Comparison of ENCODE assay signal across 23 mouse cellular contexts in the genomic region with DNA sequence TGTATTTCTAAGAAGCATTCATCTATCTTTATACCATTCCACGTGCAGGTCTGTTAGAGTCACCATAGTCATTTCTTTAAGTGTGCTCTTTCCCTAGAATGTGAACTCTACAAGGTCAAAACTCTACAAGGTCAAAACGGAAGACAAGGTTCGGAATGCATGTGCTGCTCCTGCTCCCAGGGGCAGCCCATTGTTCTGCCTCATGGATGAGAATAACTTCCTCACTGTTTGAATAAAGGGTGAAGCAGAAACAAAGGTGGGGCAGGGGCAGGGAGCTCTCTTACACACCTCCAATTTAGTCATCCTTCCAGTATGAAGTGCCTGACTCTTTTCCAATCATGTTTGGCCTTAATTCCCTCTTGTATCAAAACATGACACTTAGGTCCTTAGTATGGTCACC.
DNase-seq lines count a peak whose midpoint lies in the region; ATAC-seq and TF ChIP-seq lines count a peak whose summit lies in the region.
"Had no signal": no experiment of that assay in that cellular context is flagged by ENCODE, and none has a peak within 500 bp of the region (broad histone marks: within the 10 kb centered on the region; RNA-seq: fewer than 3 reads in every experiment).

No protein-coding gene starts in this region.

- no peak overlapping the region for H3K27ac ChIP-seq in heart, embryonic 10.5 days
- 0 out of 2 replicates have a peak overlapping the region, but pooled peaks have one; percentile 57 for H3K27ac ChIP-seq in midbrain, embryonic 13.5 days
- H3K27ac ChIP-seq in midbrain, postnatal 0 days (ENCODE audit: low read depth, low read length) = no peak overlapping the region
- H3K27ac ChIP-seq in forebrain, embryonic 14.5 days (ENCODE audit: low read depth, low read length) = peak overlapping the region; percentile 23; the same call in 1 of the 2 replicates
- H3K27ac ChIP-seq: limb, embryonic 12.5 days; liver, embryonic 15.5 days had no signal

- H3K36me3 ChIP-seq in heart, embryonic 10.5 days = no peaks in the 10 kb centered on the region
- no peaks in the 10 kb centered on the region for H3K36me3 ChIP-seq in midbrain, embryonic 13.5 days
- H3K36me3 ChIP-seq in midbrain, postnatal 0 days (ENCODE audit: insufficient read depth, low read length) = no peaks in the 10 kb centered on the region
- no peaks in the 10 kb centered on the region for H3K36me3 ChIP-seq in forebrain, embryonic 14.5 days (ENCODE audit: control insufficient read depth, insufficient read depth, low read length)
- H3K36me3 ChIP-seq: embryonic facial prominence, embryonic 13.5 days; G1E; limb, embryonic 12.5 days; liver, embryonic 15.5 days had no signal

- no peak overlapping the region for H3K4me2 ChIP-seq in midbrain, embryonic 13.5 days (replicated peaks)
- no peak overlapping the region for H3K4me2 ChIP-seq in midbrain, postnatal 0 days (ENCODE audit: low read depth, low read length, poor library complexity, severe bottlenecking)
- no peak overlapping the region for H3K4me2 ChIP-seq in forebrain, embryonic 14.5 days (ENCODE audit: low read length)
- H3K4me2 ChIP-seq: embryonic facial prominence, embryonic 13.5 days; heart, embryonic 11.5 days; liver, embryonic 15.5 days; lung, embryonic 14.5 days had no signal

- H3K4me1 ChIP-seq in heart, embryonic 10.5 days = no peaks in the 10 kb centered on the region
- peaks cover 18% of the 10 kb centered on the region for H3K4me1 ChIP-seq in midbrain, embryonic 13.5 days (replicated peaks)
- no peaks in the 10 kb centered on the region; the same call in 1 of the 2 replicates for H3K4me1 ChIP-seq in midbrain, postnatal 0 days (ENCODE audit: insufficient read depth, low read length)
- peaks cover 9% of the 10 kb centered on the region for H3K4me1 ChIP-seq in forebrain, embryonic 14.5 days (ENCODE audit: control insufficient read depth, insufficient read depth, low read length)
- H3K4me1 ChIP-seq: liver, embryonic 15.5 days had no signal

- H3K4me3 ChIP-seq in heart, embryonic 10.5 days = no peak overlapping the region
- H3K4me3 ChIP-seq in midbrain, embryonic 13.5 days (replicated peaks) = no peak overlapping the region
- no peak overlapping the region for H3K4me3 ChIP-seq in midbrain, postnatal 0 days (ENCODE audit: low read depth, low read length)
- H3K4me3 ChIP-seq in forebrain, embryonic 14.5 days (ENCODE audit: low read depth, low read length) = no peak overlapping the region
- H3K4me3 ChIP-seq: embryonic facial prominence, embryonic 13.5 days; limb, embryonic 12.5 days; liver, embryonic 15.5 days had no signal

- TF ChIP-seq CTCF in midbrain, postnatal 0 days (IDR thresholded peaks at IDR 0.05) = no peak

- H3K9me3 ChIP-seq in heart, embryonic 10.5 days = no peaks in the 10 kb centered on the region
- no peaks in the 10 kb centered on the region for H3K9me3 ChIP-seq in midbrain, embryonic 13.5 days
- no peaks in the 10 kb centered on the region for H3K9me3 ChIP-seq in midbrain, postnatal 0 days (ENCODE audit: low read length)
- H3K9me3 ChIP-seq in forebrain, embryonic 14.5 days (replicated peaks; ENCODE audit: control insufficient read depth, low read length) = no peaks in the 10 kb centered on the region
- H3K9me3 ChIP-seq: embryonic facial prominence, embryonic 13.5 days; G1E; limb, embryonic 12.5 days; liver, embryonic 15.5 days had no signal

- H3K27me3 ChIP-seq in heart, embryonic 10.5 days (ENCODE audit: insufficient read depth, poor library complexity, severe bottlenecking) = no peaks in the 10 kb centered on the region
- no peaks in the 10 kb centered on the region for H3K27me3 ChIP-seq in midbrain, embryonic 13.5 days
- H3K27me3 ChIP-seq in midbrain, postnatal 0 days (ENCODE audit: insufficient read depth, low read length) = no peaks in the 10 kb centered on the region
- H3K27me3 ChIP-seq in forebrain, embryonic 14.5 days (replicated peaks; ENCODE audit: control insufficient read depth, insufficient read depth, low read length) = no peaks in the 10 kb centered on the region
- H3K27me3 ChIP-seq: embryonic facial prominence, embryonic 13.5 days; limb, embryonic 12.5 days; liver, embryonic 15.5 days had no signal

- no peak for ATAC-seq in midbrain, embryonic 13.5 days
- ATAC-seq in midbrain, postnatal 0 days (ENCODE audit: low FRiP score) = no peak
- ATAC-seq in forebrain, embryonic 14.5 days = no peak
- ATAC-seq in megakaryocyte-erythroid progenitor cell, adult 5-6 weeks (replicated peaks; ENCODE audit: low FRiP score, low TSS enrichment, poor library complexity, severe bottlenecking) = no peak
- ATAC-seq: CD4-positive, CD25-positive, alpha-beta regulatory T cell, adult 4 months had no signal

- no peak overlapping the region for H3K9ac ChIP-seq in midbrain, embryonic 13.5 days (replicated peaks)
- H3K9ac ChIP-seq in midbrain, postnatal 0 days (replicated peaks; ENCODE audit: low read length, poor library complexity, severe bottlenecking) = no peak overlapping the region
- H3K9ac ChIP-seq in forebrain, embryonic 14.5 days (ENCODE audit: low read length) = no peak overlapping the region
- H3K9ac ChIP-seq: embryonic facial prominence, embryonic 13.5 days; limb, embryonic 12.5 days; liver, embryonic 15.5 days; lung, embryonic 14.5 days had no signal

- WGBS in heart, embryonic 10.5 days = 49% methylated on average over 3 of the region's 3 CpGs
- WGBS in midbrain, embryonic 13.5 days = 61% methylated on average over 3 of the region's 3 CpGs
- WGBS in midbrain, postnatal 0 days = 56% methylated on average over 3 of the region's 3 CpGs
- 71% methylated on average over 3 of the region's 3 CpGs for WGBS in forebrain, embryonic 14.5 days

- DNase-seq in heart, embryonic 10.5 days (ENCODE audit: low spot score) = peak; percentile 58
- no peak for DNase-seq in heart, adult 9 months (ENCODE audit: low spot score in 2 of 2)
- no peak for DNase-seq in midbrain, postnatal 0 days (ENCODE audit: low spot score)
- peak; percentile 66 for DNase-seq in ES-CJ7 (ENCODE audit: low read depth, low spot score)
- DNase-seq in forebrain, embryonic 14.5 days (ENCODE audit: low spot score) = no peak
- DNase-seq: cerebellum, adult 11-12 months; cerebellum, adult 9-11 months; gastrocnemius, postnatal 14 days; heart, postnatal 36 days; kidney, adult 8-10 months; kidney, postnatal 10 days; lung, postnatal 14 days; thymus, adult 2 months; thymus, postnatal 36 days had no signal

Comparison
In these comparisons a context has a peak if more than half of its experiments do, and no peak if none do; other contexts are left out.
1. DNase-seq: peak in heart, embryonic 10.5 days (single experiment) and ES-CJ7 (single experiment); none in heart, adult 9 months (0 of 2), midbrain, postnatal 0 days (single experiment) and forebrain, embryonic 14.5 days (single experiment).
2. H3K27ac ChIP-seq: peak in midbrain, embryonic 13.5 days (single experiment) and forebrain, embryonic 14.5 days (single experiment); none in heart, embryonic 10.5 days (single experiment) and midbrain, postnatal 0 days (single experiment).